Mouse (Mus musculus): ENCODE data around the gene March6. TPM values are rescaled to one million over a fixed set of nuclear protein-coding genes. Genes with fewer than 3 reads are reported as not detected.

Gene March6
- polyA plus RNA-seq, 1 experiment = 109 TPM

- DNase-seq (ENCODE audit: low read depth) = peak; percentile 49
- no peak for TF ChIP-seq CTCF (IDR thresholded peaks at IDR 0.05; ENCODE audit: borderline replicate concordance, extremely low read depth, insufficient read depth, insufficient read length)
- TF ChIP-seq POLR2A (IDR thresholded peaks at IDR 0.05; ENCODE audit: borderline replicate concordance, extremely low read depth, insufficient read depth, insufficient read length, poor library complexity, severe bottlenecking) = no peak
These were observed 818 bp downstream of the March6 start for GRCm38 (mm10) chr15:31529811-31530658.

GRCm38 (mm10) chr15:31529103-31529502 lies 1.8 kb downstream of the March6 start:
- no peak for DNase-seq (ENCODE audit: low read depth)
- TF ChIP-seq CTCF (IDR thresholded peaks at IDR 0.05; ENCODE audit: borderline replicate concordance, extremely low read depth, insufficient read depth, insufficient read length) (no peak), POLR2A (IDR thresholded peaks at IDR 0.05; ENCODE audit: borderline replicate concordance, extremely low read depth, insufficient read depth, insufficient read length, poor library complexity, severe bottlenecking) (no peak)

GRCm38 (mm10) chr15:31528477-31528876 lies 2.4 kb downstream of the March6 start:
- no peak for DNase-seq (ENCODE audit: low read depth)
- TF ChIP-seq POLR2A (IDR thresholded peaks at IDR 0.05; ENCODE audit: borderline replicate concordance, extremely low read depth, insufficient read depth, insufficient read length, poor library complexity, severe bottlenecking) = no peak
- no peak for TF ChIP-seq CTCF (IDR thresholded peaks at IDR 0.05; ENCODE audit: borderline replicate concordance, extremely low read depth, insufficient read depth, insufficient read length)

DNA sequence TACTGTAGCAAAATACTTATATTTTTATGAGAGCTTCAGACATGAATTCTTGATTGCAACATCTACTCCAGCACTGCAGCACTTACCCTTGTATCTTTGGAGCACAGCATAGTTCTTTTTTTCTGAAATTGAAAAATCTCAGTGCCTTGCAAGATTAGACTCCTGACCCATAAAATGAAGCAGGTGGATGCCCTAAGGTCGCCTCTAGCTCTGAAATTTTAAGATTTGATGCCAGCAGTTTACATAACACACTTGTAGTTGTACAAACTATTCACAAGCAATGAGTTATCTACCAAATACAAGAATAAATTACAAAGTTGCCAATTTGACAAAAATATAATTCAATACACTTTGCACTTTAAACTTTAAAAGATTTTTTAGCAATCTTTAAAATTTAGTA lies 4.4 kb downstream of the March6 start:
- no peak for DNase-seq (ENCODE audit: low read depth)
- no peak for TF ChIP-seq CTCF (IDR thresholded peaks at IDR 0.05; ENCODE audit: borderline replicate concordance, extremely low read depth, insufficient read depth, insufficient read length)
- TF ChIP-seq POLR2A (IDR thresholded peaks at IDR 0.05; ENCODE audit: borderline replicate concordance, extremely low read depth, insufficient read depth, insufficient read length, poor library complexity, severe bottlenecking) = no peak

DNA sequence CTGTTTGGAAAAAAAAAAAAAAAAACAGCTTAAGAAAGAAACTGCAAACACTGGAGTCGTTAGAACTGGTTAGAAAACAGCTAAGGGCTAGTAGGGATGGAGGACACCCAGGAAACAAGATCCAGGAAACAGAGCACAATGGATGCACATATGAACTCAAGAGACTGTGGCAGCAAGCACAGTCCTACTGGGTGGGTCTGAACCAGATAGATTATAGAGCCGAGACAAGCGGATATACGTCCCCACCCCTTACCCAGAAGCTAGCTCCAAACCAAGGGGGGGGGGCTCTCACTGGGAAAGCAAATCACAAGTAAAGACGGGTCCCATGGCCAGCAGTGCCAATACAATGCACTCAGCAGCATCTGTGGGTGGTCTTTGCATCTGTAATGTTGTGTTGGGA lies 11.9 kb downstream of the March6 start:
- DNase-seq (ENCODE audit: low read depth) = no peak
- TF ChIP-seq POLR2A (IDR thresholded peaks at IDR 0.05; ENCODE audit: borderline replicate concordance, extremely low read depth, insufficient read depth, insufficient read length, poor library complexity, severe bottlenecking) (no peak), CTCF (IDR thresholded peaks at IDR 0.05; ENCODE audit: borderline replicate concordance, extremely low read depth, insufficient read depth, insufficient read length) (no peak)

DNA sequence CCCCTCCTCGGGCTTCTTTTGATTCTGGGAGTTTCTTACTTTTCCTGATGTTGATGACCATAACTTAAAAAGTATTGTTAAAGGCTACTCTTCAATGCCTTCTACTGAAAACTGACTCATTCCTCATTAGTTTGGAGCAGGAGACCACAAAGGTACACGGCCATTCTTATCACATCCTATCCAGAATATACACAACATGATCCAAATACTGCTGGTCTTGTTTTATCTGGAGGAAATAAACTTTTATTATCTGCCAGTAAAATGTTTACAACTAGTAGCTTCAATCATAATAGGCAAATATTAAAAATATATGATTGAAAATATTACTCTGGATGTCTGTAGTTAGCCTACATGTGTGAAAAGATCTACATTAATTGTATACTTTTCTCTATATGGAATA lies 12.5 kb downstream of the March6 start:
- no peak for TF ChIP-seq CTCF (IDR thresholded peaks at IDR 0.05; ENCODE audit: borderline replicate concordance, extremely low read depth, insufficient read depth, insufficient read length)
- TF ChIP-seq POLR2A (IDR thresholded peaks at IDR 0.05; ENCODE audit: borderline replicate concordance, extremely low read depth, insufficient read depth, insufficient read length, poor library complexity, severe bottlenecking) = no peak
- no peak for DNase-seq (ENCODE audit: low read depth)

- TF ChIP-seq CTCF (IDR thresholded peaks at IDR 0.05; ENCODE audit: borderline replicate concordance, extremely low read depth, insufficient read depth, insufficient read length) = no peak
- TF ChIP-seq POLR2A (IDR thresholded peaks at IDR 0.05; ENCODE audit: borderline replicate concordance, extremely low read depth, insufficient read depth, insufficient read length, poor library complexity, severe bottlenecking) = no peak
- no peak for DNase-seq (ENCODE audit: low read depth)
These were observed 13.7 kb downstream of the March6 start for GRCm38 (mm10) chr15:31517186-31517585.

DNA sequence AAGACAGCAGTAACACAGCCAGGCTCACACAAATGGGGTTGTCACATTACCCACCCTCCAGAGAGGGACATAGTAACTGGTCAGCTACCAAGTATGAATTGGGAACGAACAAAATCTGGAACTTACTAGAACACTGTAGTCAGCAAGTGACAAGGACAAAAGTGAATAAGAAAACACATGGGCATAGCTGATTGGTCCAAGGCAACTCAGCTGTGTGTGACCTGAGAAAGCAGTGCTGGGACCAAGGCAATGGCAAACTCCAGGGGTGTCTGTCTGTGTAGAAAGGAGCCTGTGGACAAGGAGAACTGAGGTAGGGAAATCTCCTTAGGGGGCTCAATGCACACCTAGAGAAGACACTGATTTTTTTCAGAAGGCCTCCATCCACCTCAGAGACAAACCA lies 19.1 kb downstream of the March6 start:
- DNase-seq (ENCODE audit: low read depth) = no peak

GRCm38 (mm10) chr15:31511406-31511771 lies 19.5 kb downstream of the March6 start:
- DNase-seq (ENCODE audit: low read depth) = no peak
- TF ChIP-seq CTCF (IDR thresholded peaks at IDR 0.05; ENCODE audit: borderline replicate concordance, extremely low read depth, insufficient read depth, insufficient read length) (no peak), POLR2A (IDR thresholded peaks at IDR 0.05; ENCODE audit: borderline replicate concordance, extremely low read depth, insufficient read depth, insufficient read length, poor library complexity, severe bottlenecking) (no peak)

More for the DNA sequence above, 19.1 kb downstream of the March6 start:
- TF ChIP-seq POLR2A (IDR thresholded peaks at IDR 0.05; ENCODE audit: borderline replicate concordance, extremely low read depth, insufficient read depth, insufficient read length, poor library complexity, severe bottlenecking) (no peak), CTCF (IDR thresholded peaks at IDR 0.05; ENCODE audit: borderline replicate concordance, extremely low read depth, insufficient read depth, insufficient read length) (no peak)

DNA sequence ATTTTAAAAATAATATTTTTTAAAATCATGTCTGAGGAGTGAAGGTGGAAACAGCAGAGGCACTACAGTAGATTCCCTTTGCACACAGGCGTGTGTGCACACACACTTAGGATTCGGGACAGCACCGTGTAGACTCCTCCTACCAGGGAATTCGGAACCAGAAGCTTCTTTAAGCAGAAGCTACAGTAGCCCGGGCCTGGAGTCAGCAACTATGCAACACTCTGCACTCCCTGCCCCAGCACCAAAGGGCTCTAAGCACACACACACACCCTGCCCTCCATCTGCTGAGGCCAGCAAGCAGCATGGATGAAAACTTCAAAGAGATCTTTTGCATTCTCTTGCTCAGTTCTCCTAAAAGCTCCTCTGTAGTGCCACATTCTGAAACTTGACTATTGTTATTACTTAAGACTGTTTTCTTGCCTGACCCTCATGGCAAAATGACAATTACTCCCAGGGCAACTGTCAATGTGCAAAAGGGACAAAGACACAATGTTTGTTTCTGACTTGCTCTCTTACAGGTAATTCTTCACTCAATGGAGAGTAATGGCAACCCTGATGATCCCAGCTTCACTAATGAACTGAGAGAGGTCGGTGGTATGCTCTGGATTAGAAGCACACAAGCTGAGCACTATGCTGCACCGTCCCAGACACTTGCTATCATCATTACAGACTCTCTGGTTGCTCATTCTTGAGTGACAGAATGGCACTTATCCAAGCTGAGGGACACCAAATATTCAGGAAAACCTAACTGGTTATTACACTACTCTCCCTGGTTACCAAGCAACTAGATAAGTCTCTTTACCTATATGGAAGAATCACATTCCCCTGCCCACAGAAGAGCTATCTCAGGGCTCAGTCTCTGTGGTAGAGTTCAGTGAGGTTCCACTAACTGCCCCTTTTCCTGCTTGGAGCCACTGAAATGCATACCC lies 20.1 kb downstream of the March6 start:
- TF ChIP-seq CTCF (IDR thresholded peaks at IDR 0.05; ENCODE audit: borderline replicate concordance, extremely low read depth, insufficient read depth, insufficient read length) = no peak
- TF ChIP-seq POLR2A (IDR thresholded peaks at IDR 0.05; ENCODE audit: borderline replicate concordance, extremely low read depth, insufficient read depth, insufficient read length, poor library complexity, severe bottlenecking) = no peak
- DNase-seq (ENCODE audit: low read depth) = no peak

DNA sequence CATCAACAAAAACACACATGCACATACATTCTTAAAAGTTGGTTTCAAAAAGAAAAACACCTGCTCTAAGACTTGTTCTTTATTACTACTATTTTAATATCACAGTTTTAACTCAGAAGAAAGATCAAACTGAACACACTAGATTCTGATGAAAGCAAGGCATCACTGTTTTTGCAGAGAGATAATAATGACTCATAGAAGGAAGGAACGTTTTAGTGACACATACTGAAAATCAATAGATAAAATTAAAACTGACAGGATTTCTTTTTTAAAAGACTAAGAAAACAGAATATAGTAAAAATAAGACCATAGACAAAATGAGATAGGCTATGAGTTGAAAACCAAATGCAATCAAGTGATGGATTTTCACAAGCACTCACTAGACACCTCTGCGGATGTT lies 25.8 kb downstream of the March6 start:
- DNase-seq (ENCODE audit: low read depth) = no peak

More for the DNA sequence above, 25.8 kb downstream of the March6 start:
- no peak for TF ChIP-seq POLR2A (IDR thresholded peaks at IDR 0.05; ENCODE audit: borderline replicate concordance, extremely low read depth, insufficient read depth, insufficient read length, poor library complexity, severe bottlenecking)
- TF ChIP-seq CTCF (IDR thresholded peaks at IDR 0.05; ENCODE audit: borderline replicate concordance, extremely low read depth, insufficient read depth, insufficient read length) = no peak
